Mouse (Mus musculus) ovary, postnatal 14 days (tissue): Measurements from ENCODE around the gene Far2.

Experiments used
- DNase-seq: peaks from one replicate; pipeline ENCODE4 v3.0.0; 2022; ENCODE audit warnings: low spot score

The Far2 gene

GRCm38 (mm10) chr6:148046881-148047649 lies at the start of gene Far2:
Gene Far2, plus strand, starts transcription at chr6:148047259.
- no peak for DNase-seq

GRCm38 (mm10) chr6:148000483-148000882 lies 46.6 kb upstream of the Far2 start:
- no peak for DNase-seq

GRCm38 (mm10) chr6:148001071-148001470 lies 46.0 kb upstream of the Far2 start:
- no peak for DNase-seq

GRCm38 (mm10) chr6:148006118-148006837 lies 40.8 kb upstream of the Far2 start:
- no peak for DNase-seq

- DNase-seq: no peak
These were observed 6.3 kb upstream of the Far2 start for GRCm38 (mm10) chr6:148040759-148041158.

GRCm38 (mm10) chr6:148047650-148047988 lies 560 bp downstream of the Far2 start:
- DNase-seq: no peak

DNA sequence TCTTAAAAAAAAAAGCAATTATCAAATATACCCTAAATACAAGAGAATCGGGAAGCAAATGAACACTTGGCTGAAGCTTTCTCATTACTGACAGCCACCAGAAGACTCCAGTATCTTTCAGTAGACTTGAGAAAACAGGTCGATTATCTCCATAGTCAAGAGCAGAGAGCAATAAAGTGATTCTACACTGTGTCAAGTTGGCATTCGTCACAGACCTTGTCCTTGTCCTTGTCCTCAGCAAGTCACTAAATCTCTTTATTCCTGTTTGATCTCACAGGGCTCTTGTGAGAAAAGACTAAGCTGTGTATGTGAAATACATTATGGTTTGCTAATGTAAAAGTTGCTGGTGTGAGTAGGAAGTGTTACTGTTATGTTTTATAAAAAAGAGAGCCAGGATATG lies 16.1 kb downstream of the Far2 start:
- no peak for DNase-seq

DNA sequence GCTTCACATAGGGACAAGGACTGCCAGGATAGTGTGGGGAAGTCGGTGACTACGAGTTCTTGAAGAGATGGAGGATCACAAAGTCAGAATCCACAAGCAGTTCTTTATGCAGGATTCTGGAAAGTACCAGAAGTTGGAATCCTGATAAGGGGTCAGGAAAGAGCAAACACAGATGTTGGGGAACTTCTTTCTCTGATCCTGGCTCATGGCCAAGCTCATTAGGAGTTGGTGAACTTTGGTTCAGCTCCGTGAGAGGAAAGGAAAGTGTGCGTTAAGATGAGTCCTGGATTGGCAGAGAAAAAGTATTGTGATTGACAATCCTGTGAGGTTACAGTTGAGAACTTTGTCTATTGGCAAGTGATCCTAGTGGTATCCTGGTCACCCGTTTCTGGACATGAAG lies 19.2 kb downstream of the Far2 start:
- DNase-seq: no peak

GRCm38 (mm10) chr6:148068786-148069185 lies 21.7 kb downstream of the Far2 start:
- no peak for DNase-seq

DNA sequence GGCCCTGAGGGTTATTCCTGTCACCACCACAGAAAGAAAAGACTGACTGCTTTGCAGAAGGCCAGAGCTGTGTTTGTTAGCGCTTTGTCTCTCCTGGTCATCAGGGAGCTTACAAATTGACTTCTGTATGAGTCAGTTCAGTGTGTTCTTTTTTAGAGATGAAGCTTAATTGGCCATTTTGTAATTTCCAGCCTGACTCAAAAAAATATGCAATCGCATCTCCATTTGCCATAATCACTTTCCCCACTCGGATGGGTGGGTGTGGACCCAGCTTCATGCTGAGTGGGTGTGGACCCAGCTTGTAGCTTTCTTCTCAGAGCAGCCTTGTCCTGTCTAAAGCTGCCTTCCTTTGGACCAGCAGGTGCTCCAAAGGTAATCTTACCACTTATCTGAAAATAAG lies 26.5 kb downstream of the Far2 start:
- no peak for DNase-seq

DNA sequence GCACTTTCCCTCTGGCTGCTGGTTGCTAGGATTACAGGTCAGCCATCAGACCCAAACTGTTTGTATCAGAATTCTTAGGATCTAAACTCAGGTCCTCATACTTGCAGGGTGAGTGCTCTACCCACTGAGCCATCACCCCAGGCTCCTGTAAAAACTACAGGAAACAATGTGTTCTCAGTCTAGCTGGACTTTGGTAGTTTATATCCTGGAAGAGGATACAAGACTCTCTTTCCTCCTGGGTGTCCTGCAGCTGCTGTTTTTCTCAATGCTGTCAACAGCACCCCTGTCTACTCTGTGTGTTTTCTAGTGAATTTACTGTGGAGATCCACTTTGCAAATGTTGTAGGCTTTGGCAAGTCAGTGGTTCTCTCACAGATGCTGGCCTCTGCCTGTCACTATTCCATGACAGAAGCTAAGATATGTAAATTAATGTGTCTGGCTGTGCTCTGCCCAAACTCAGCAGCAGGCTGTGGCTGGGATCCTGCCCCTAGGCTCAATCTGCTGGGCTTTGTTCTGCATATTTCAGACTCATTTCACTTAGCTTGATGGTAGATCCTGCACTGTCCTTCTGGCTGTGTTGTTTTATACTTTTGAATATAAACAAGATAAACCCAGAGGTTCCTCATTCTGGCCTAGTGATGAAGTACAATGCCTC lies 27.3 kb downstream of the Far2 start:
- no peak for DNase-seq

DNA sequence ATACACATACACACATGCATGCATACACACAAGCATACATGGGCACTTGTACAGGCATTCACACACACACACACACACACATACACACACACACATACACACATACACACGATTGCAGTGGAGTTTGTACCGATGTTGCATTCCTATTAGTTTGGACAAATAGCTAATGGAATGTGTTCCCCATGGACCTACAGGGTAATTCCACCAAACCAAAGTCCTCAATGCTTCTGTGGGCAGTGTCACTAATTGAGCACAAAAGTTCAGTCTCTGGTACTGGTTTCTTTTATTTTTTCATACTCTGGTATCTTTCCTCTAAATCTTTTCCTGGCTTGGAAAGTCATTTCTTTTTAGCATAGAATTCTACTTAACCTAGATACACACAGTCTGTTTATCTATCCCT lies 36.8 kb downstream of the Far2 start:
- DNase-seq: no peak

GRCm38 (mm10) chr6:148084403-148084802 lies 37.3 kb downstream of the Far2 start:
- DNase-seq: no peak

GRCm38 (mm10) chr6:148097039-148097438 lies 50.0 kb downstream of the Far2 start:
- no peak for DNase-seq

- no peak for DNase-seq
These were observed 54.9 kb downstream of the Far2 start for GRCm38 (mm10) chr6:148101977-148102376.

DNA sequence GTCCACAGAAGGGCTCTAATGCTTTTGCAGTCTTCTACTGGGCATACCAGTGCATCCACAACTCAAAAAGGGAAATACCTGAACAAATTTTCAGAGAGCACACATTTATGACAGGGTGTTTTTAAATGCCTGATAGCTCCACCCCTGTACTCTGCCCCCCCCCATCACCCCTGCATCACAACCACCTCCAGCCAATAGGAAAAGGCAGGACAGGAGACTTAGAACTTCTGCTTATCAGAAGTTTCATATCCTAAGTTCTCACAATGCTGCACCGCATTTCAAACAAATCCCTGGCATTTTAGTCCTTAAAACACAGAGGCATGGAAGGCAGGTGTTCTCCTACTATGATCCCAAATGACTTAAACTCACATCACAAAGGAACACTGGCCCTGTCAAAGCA lies 55.4 kb downstream of the Far2 start:
- no peak for DNase-seq

- DNase-seq: peak; percentile 48
These were observed 57.2 kb downstream of the Far2 start for GRCm38 (mm10) chr6:148104212-148104611.

- DNase-seq: no peak
These were observed 58.7 kb downstream of the Far2 start for GRCm38 (mm10) chr6:148105722-148106268.

- DNase-seq: no peak
These were observed 61.8 kb downstream of the Far2 start for GRCm38 (mm10) chr6:148108741-148109472.

DNA sequence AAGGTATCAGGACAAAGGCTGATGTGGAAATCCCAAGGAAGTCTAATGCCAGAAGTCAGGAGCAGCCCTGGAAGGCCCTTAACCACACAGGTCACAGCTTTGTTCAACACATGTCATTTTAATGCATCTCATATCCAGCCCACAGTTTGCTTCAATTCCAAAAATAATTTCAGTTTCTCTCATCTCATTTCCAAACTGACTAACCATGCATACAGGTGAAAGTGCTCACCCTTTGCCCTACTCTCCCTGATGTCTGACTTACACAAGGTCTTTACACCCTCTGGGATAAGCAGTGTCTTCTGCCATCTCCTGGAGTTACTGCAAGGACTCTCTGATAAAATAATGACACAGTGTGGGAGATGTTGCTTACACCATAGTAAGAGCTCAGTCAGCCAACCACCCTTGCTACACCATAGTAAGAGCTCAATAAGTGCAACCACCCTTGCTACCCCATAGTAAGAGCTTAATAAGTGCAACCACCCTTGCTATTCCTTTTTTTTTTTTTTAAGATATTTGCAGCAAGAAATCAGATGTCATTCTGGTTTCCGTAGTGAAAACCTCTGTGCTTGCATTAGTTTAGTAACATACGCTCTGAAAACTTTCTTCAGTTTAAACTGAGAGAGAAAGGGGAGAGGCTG lies 64.1 kb downstream of the Far2 start:
- no peak for DNase-seq

GRCm38 (mm10) chr6:148116371-148116770 lies 69.3 kb downstream of the Far2 start:
- DNase-seq: no peak

GRCm38 (mm10) chr6:148116907-148117306 lies 69.8 kb downstream of the Far2 start:
- no peak for DNase-seq
